Mouse (Mus musculus): ENCODE data around the gene Sec1. TPM values are rescaled to one million over a fixed set of nuclear protein-coding genes. Genes with fewer than 3 reads are reported as not detected.

Sec1 gene
- polyA plus RNA-seq, 1 experiment from 2014 or later = 0.22 TPM

DNA sequence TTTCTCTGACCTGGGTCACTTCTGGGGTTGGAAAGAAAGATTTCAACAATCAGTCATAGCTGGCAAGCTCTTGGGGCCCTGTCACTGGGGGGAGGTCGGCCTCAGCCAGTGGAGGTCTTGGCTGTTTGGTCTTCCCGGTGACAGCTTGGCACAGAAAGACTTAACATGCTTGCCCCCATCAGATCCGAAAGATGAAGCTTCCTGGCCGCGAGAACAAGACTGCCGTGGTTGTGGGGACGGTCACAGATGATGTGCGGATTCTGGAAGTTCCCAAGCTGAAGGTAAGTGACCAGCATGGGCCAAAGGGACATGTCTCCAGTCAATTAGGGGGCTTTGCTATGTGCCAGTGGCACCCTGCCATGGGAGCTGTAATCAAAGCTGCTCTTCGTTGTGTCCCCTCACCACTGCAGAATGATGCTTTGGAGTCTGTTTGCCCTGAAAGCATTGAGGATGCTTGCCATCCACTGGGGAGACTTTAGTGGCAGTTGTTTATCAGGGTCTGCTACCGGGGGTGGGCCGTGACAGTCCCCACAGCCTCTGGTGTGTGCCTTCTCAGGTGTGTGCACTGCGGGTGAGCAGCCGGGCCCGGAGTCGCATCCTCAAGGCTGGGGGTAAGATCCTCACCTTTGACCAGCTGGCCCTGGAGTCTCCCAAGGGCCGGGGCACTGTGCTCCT lies 25.7 kb upstream of the Sec1 start:
- Histone ChIP-seq H3K4me1 (ENCODE audit: insufficient read depth, low read length) (peaks cover 32% of the 10 kb centered on the region), H3K4me3 (ENCODE audit: low read length) (no peak overlapping the region), H3K36me3 (ENCODE audit: insufficient read depth, low read length) (peaks cover 54% of the 10 kb centered on the region), H3K27ac (ENCODE audit: low read length) (no peak overlapping the region), H3K27me3 (ENCODE audit: insufficient read depth, low read length) (no peaks in the 10 kb centered on the region), H3K9ac (replicated peaks; ENCODE audit: low read length) (peak overlapping the region; percentile 99; the same call in 1 of the 2 replicates), H3K9me3 (ENCODE audit: low read length) (no peaks in the 10 kb centered on the region), H3K4me2 (replicated peaks; ENCODE audit: low read depth, low read length) (0 out of 2 replicates have a peak overlapping the region, but pooled peaks have one; percentile 89)
- ATAC-seq (ENCODE audit: low FRiP score, low TSS enrichment) = no peak
- 89% methylated on average over 13 of the region's 16 CpGs for WGBS

DNA sequence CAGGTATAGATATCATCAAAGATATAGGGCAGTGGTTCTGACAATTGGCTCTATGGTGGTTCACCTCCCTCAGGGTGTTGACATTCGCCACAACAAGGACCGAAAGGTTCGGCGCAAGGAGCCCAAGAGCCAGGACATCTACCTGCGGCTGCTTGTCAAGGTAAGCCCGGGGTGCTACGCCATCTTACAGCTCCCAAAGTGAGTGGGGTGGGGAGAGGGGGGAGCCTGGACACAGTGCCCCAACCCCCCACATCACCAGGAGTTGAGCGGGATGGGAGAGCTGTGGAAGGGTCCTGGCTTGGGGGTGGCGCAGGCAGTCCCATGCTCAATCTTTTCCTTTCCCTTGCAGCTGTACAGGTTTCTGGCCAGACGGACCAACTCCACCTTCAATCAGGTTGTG lies 25.0 kb upstream of the Sec1 start:
- no peak for ATAC-seq (ENCODE audit: low FRiP score, low TSS enrichment)
- H3K27ac ChIP-seq (ENCODE audit: low read length) = peak overlapping the region; percentile 91; the same call in 1 of the 2 replicates
- H3K9me3 ChIP-seq (ENCODE audit: low read length) = no peaks in the 10 kb centered on the region
- WGBS = 82% methylated on average over 10 of the region's 10 CpGs
- H3K4me3 ChIP-seq (ENCODE audit: low read length) = peak overlapping the region; percentile 97
- peaks cover 37% of the 10 kb centered on the region for H3K4me1 ChIP-seq (ENCODE audit: insufficient read depth, low read length)
- H3K36me3 ChIP-seq (ENCODE audit: insufficient read depth, low read length) = peaks cover 49% of the 10 kb centered on the region
- H3K9ac ChIP-seq (replicated peaks; ENCODE audit: low read length) = peak overlapping the region; percentile 99
- H3K4me2 ChIP-seq (replicated peaks; ENCODE audit: low read depth, low read length) = peak overlapping the region; percentile 89
- no peaks in the 10 kb centered on the region for H3K27me3 ChIP-seq (ENCODE audit: insufficient read depth, low read length)

DNA sequence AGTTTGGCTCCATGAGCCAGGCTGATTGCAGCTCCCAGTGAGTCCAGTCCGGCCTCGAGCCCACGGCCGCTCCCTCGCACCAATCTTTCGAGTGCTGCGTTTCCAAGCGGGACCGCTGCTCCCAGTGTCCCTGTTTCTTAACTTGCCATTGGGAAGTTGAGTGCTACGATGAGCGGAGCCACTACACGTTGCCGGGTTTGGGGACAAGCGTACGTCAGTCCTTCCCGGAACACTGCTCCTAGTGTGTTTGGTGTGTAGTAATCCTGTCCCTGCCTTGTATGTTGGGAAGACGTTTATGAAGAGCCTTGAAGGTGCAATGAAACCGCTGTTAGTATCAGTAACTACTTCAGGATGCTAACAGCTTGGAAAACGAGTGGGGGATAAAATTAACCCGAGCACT lies 24.1 kb upstream of the Sec1 start:
- peaks cover 43% of the 10 kb centered on the region for H3K4me1 ChIP-seq (ENCODE audit: insufficient read depth, low read length)
- H3K4me2 ChIP-seq (replicated peaks; ENCODE audit: low read depth, low read length) = peak overlapping the region; percentile 89
- peak overlapping the region; percentile 99 for H3K9ac ChIP-seq (replicated peaks; ENCODE audit: low read length)
- peaks cover 42% of the 10 kb centered on the region for H3K36me3 ChIP-seq (ENCODE audit: insufficient read depth, low read length)
- peak overlapping the region; percentile 97 for H3K4me3 ChIP-seq (ENCODE audit: low read length)
- H3K27me3 ChIP-seq (ENCODE audit: insufficient read depth, low read length) = no peaks in the 10 kb centered on the region
- ATAC-seq (ENCODE audit: low FRiP score, low TSS enrichment) = no peak
- H3K27ac ChIP-seq (ENCODE audit: low read length) = peak overlapping the region; percentile 91
- under 1% methylated on average over 20 of the region's 20 CpGs for WGBS
- no peaks in the 10 kb centered on the region for H3K9me3 ChIP-seq (ENCODE audit: low read length)

DNA sequence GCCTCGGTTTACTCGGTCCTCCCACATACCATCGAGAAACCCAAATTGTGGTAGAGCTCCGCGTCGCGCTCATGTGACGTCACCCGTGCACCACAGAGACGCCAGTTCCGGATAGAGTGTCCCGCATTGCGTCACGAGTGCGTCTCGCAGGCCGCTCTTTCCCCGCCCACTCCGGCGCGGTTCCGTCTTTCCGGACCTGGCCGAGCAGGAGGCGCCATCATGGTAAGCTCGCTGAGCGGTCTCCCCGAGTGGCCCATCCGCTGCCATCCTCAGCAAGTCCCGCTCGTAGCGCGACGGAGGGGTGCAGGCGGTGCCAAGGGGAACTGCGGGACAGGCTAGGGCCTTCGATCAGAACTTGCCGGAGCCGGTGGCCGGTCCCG lies 23.7 kb upstream of the Sec1 start, which contains the start of gene Sphk2:
TSS of gene Sphk2 (minus strand) at position 85 of the 380 bp plus-strand sequence.
- no peaks in the 10 kb centered on the region for H3K9me3 ChIP-seq (ENCODE audit: low read length)
- peak within 1 kb of the TSS; percentile 97 for H3K4me3 ChIP-seq (ENCODE audit: low read length)
- no peaks in the 10 kb centered on the region for H3K27me3 ChIP-seq (ENCODE audit: insufficient read depth, low read length)
- ATAC-seq (ENCODE audit: low FRiP score, low TSS enrichment) = peak; percentile 60
- peaks cover 43% of the 10 kb centered on the region for H3K4me1 ChIP-seq (ENCODE audit: insufficient read depth, low read length)
- H3K9ac ChIP-seq (replicated peaks; ENCODE audit: low read length) = peak within 1 kb of the TSS; percentile 99
- peak within 1 kb of the TSS; percentile 89 for H3K4me2 ChIP-seq (replicated peaks; ENCODE audit: low read depth, low read length)
- H3K36me3 ChIP-seq (ENCODE audit: insufficient read depth, low read length) = peaks cover 42% of the 10 kb centered on the region
- peak within 1 kb of the TSS; percentile 91 for H3K27ac ChIP-seq (ENCODE audit: low read length)
- WGBS = under 1% methylated on average over 41 of the region's 41 CpGs

DNA sequence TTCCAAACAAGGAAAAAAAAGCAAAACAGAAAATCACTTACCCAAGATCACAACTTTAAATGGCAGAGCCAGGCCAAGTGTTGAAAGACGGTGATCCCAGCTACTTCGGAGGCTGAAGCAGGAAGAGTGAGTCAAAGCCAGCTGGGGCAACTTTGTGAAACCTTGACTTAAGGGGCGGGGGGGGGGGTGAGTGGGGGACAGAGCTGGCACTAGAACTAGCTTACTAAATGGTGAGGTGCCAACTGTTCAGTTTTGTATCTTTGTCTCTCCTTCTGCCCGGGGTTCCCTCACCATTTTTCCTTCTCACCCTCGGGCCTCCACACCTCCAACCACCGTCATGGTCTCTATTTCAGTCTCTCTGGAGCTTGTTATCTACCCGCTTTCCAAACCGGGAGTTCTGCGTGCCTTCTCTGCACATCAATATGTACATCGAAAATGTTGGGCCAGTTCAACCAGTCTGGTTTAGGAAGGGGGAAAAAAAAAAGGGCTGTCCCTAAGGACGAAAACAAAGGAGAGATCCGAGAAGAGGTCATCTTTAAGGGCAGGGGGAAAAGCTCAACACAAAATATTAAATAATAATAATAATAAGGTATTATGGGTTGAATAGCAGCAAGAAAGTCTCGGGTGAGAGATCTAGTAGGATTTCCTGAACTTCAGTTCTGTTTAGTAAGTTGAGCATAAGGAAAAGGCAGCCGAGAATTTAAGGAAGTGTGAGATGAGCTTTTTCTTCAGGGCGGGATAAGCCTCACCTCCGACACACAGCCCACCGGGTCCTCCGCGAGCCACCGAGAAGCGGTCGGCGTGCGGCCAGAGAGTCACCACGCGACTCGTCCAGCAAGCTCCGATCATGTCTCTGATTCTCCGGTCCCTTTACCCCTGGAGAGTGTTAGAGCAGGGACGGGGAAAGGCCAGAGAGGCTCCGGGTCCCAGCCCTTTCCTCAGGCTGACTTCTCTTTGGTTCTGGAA lies 23.0 kb upstream of the Sec1 start:
- peak overlapping the region; percentile 97 for H3K4me3 ChIP-seq (ENCODE audit: low read length)
- peak overlapping the region; percentile 99 for H3K9ac ChIP-seq (replicated peaks; ENCODE audit: low read length)
- peaks cover 43% of the 10 kb centered on the region for H3K4me1 ChIP-seq (ENCODE audit: insufficient read depth, low read length)
- no peaks in the 10 kb centered on the region for H3K27me3 ChIP-seq (ENCODE audit: insufficient read depth, low read length)
- WGBS = 9% methylated on average over 31 of the region's 31 CpGs
- no peaks in the 10 kb centered on the region for H3K9me3 ChIP-seq (ENCODE audit: low read length)
- ATAC-seq (ENCODE audit: low FRiP score, low TSS enrichment) = peak; percentile 4
- H3K4me2 ChIP-seq (replicated peaks; ENCODE audit: low read depth, low read length) = peak overlapping the region; percentile 84
- H3K36me3 ChIP-seq (ENCODE audit: insufficient read depth, low read length) = peaks cover 42% of the 10 kb centered on the region
- H3K27ac ChIP-seq (ENCODE audit: low read length) = peak overlapping the region; percentile 86

DNA sequence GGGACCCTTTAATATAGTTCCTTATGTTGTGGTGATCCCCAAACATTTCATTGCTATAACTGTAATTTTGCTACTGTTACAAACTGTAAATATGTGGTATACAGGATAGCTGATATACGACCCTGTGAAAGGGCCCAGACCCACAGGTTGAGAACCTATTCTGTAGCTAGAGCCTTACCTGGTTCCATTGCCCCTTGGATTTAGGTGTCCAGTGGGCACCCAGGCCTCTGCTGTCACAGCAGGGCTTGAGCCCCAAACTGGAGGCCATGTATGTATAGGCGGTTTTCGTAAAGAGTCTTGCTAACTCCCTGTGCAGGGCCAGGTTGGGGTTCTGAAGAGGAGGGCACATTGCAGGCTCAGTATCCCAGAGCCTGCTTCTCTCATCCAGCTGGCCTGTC lies 22.3 kb upstream of the Sec1 start:
- Histone ChIP-seq H3K4me1 (ENCODE audit: insufficient read depth, low read length) (peaks cover 43% of the 10 kb centered on the region), H3K4me2 (replicated peaks; ENCODE audit: low read depth, low read length) (peak overlapping the region; percentile 84), H3K9me3 (ENCODE audit: low read length) (no peaks in the 10 kb centered on the region), H3K9ac (replicated peaks; ENCODE audit: low read length) (0 out of 2 replicates have a peak overlapping the region, but pooled peaks have one; percentile 5), H3K36me3 (ENCODE audit: insufficient read depth, low read length) (peaks cover 44% of the 10 kb centered on the region), H3K27me3 (ENCODE audit: insufficient read depth, low read length) (no peaks in the 10 kb centered on the region), H3K27ac (ENCODE audit: low read length) (no peak overlapping the region), H3K4me3 (ENCODE audit: low read length) (peak overlapping the region; percentile 97)
- WGBS = 89% methylated on average over 3 of the region's 3 CpGs
- no peak for ATAC-seq (ENCODE audit: low FRiP score, low TSS enrichment)

DNA sequence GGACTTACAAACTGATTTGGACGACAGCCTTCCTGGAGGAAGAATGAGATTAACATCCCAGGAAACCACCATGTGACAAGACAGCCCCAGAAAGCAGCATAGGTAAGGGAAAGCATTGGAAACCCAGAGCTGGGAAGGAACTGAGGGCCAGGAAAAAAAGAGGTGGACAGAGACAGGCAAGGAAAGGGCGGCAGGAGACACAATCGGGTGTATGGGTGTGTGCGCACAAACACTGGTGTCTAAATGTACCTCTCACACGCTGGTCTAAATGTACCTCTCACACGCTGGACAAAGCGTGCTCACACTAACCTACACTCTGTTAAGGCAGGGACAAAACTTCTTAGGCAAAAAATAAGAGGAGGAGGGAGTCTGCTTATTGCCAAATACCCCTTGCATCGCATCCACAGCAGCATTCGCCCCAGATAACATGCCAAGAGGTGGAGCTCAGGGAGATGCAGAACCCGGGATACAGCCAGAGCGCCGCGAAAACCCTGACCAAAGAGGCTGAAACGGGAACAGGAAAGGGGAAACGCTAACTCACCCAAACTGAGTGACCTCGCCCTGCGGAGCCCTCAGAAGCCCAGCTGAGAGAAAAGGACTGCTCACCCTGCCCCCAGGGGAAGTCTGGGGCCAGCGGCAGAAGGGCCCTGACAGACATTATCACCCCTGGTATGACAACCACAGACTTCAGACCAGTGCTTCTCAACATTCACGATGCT lies 21.7 kb upstream of the Sec1 start:
- H3K27ac ChIP-seq (ENCODE audit: low read length) = peak overlapping the region; percentile 41; the same call in 1 of the 2 replicates
- H3K4me2 ChIP-seq (replicated peaks; ENCODE audit: low read depth, low read length) = peak overlapping the region; percentile 84
- WGBS = 82% methylated on average over 19 of the region's 19 CpGs
- no peaks in the 10 kb centered on the region for H3K9me3 ChIP-seq (ENCODE audit: low read length)
- peak overlapping the region; percentile 54 for H3K4me3 ChIP-seq (ENCODE audit: low read length)
- peaks cover 43% of the 10 kb centered on the region for H3K4me1 ChIP-seq (ENCODE audit: insufficient read depth, low read length)
- H3K27me3 ChIP-seq (ENCODE audit: insufficient read depth, low read length) = no peaks in the 10 kb centered on the region
- H3K36me3 ChIP-seq (ENCODE audit: insufficient read depth, low read length) = peaks cover 44% of the 10 kb centered on the region
- no peak for ATAC-seq (ENCODE audit: low FRiP score, low TSS enrichment)
- H3K9ac ChIP-seq (replicated peaks; ENCODE audit: low read length) = peak overlapping the region; percentile 8; the same call in 1 of the 2 replicates

DNA sequence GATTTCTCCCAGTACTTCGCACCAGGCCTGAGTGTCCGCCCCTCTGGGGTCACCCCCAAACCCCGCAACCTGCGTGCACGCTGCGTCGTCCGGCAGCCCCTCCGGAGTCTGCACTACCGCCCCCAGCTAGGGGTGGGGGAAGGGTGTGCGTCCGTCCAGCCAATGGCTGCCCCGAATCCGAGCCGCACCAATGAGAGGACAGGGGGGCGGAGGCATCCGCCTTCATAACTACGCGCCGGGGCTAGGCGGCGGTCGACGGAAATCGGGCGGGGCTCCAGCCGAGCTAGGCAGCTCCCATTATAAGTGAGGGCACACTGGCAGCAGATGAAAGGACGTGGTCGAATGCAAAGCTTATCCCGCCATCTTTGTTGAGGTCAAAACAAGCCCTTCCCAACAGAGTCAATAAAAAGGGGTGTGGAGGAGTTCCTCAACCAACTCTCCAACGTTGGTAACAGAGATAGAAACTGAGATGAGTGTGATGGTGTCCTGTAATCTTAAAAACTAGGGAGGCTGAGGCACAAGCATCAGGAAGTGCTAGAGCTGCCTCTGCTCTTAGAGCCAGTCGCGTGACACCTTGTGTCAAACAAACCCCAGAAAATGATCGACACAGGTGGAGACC lies 21.0 kb upstream of the Sec1 start, which contains the start of gene Rpl18:
TSS of gene Rpl18 (plus strand) at position 368 of the 619 bp plus-strand sequence.
- peak; percentile 93 for ATAC-seq (ENCODE audit: low FRiP score, low TSS enrichment)
- H3K4me2 ChIP-seq (replicated peaks; ENCODE audit: low read depth, low read length) = peak within 1 kb of the TSS; percentile 84
- H3K27me3 ChIP-seq (ENCODE audit: insufficient read depth, low read length) = no peaks in the 10 kb centered on the region
- peak within 1 kb of the TSS; percentile 41; the same call in 1 of the 2 replicates for H3K27ac ChIP-seq (ENCODE audit: low read length)
- peaks cover 43% of the 10 kb centered on the region for H3K4me1 ChIP-seq (ENCODE audit: insufficient read depth, low read length)
- H3K9ac ChIP-seq (replicated peaks; ENCODE audit: low read length) = peak within 1 kb of the TSS; percentile 58
- no peaks in the 10 kb centered on the region for H3K9me3 ChIP-seq (ENCODE audit: low read length)
- H3K4me3 ChIP-seq (ENCODE audit: low read length) = peak within 1 kb of the TSS; percentile 54
- WGBS = 6% methylated on average over 34 of the region's 34 CpGs
- H3K36me3 ChIP-seq (ENCODE audit: insufficient read depth, low read length) = peaks cover 44% of the 10 kb centered on the region

DNA sequence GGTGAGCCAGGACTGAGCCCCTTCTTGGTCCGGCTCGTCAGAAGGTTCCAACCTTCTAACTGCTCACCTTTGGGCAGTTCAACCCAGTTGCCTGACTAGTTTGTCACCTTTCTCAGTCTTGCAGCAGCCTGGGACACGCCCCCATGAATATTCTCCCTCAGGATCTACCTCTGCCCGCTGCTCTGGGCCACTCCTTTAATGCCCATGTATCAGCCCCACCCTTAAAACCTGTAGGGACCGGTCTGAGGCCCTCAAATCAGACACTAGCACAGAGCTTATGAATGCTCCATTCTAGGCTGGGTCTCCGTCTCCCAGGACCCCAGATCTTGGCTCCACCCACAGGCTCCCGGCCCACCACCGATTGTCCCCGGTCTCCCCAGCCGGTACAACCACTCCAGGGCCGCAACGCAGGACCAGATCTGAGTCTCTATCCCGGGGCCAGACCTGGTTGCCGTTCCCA lies 20.5 kb upstream of the Sec1 start:
- H3K27me3 ChIP-seq (ENCODE audit: insufficient read depth, low read length) = no peaks in the 10 kb centered on the region
- peak overlapping the region; percentile 58 for H3K9ac ChIP-seq (replicated peaks; ENCODE audit: low read length)
- ATAC-seq (ENCODE audit: low FRiP score, low TSS enrichment) = peak; percentile 40
- peak overlapping the region; percentile 84 for H3K4me2 ChIP-seq (replicated peaks; ENCODE audit: low read depth, low read length)
- 10% methylated on average over 14 of the region's 14 CpGs for WGBS
- H3K9me3 ChIP-seq (ENCODE audit: low read length) = no peaks in the 10 kb centered on the region
- H3K36me3 ChIP-seq (ENCODE audit: insufficient read depth, low read length) = peaks cover 39% of the 10 kb centered on the region
- peaks cover 39% of the 10 kb centered on the region for H3K4me1 ChIP-seq (ENCODE audit: insufficient read depth, low read length)
- peak overlapping the region; percentile 54 for H3K4me3 ChIP-seq (ENCODE audit: low read length)
- H3K27ac ChIP-seq (ENCODE audit: low read length) = peak overlapping the region; percentile 3; the same call in 1 of the 2 replicates

Measured in kidney, embryonic 16.5 days (tissue).